Mouse (Mus musculus) common myeloid progenitor, adult 5-6 weeks (primary cell): ENCODE measurements around the gene Gm13084. TPM values are rescaled to one million over a fixed set of nuclear protein-coding genes. Genes with fewer than 3 reads are reported as not detected.
"Not testable (repeated sequence)": the region's sequence is repeated elsewhere in the genome, so short reads cannot be mapped to it uniquely, and the experiment has no call there.

Experiments
- ATAC-seq: replicated peaks from 2 replicates; pipeline ENCODE4 v1.8.0; 2016; ENCODE audit warnings: low read depth, mild to moderate bottlenecking, moderate TSS enrichment, inconsistent platforms; ENCODE audit not compliant: poor library complexity, severe bottlenecking
- total RNA-seq: library from RNA; stranded (forward); fragments of 200-1000, 187-1606 nt; gene quantifications from 2 replicates; pipeline ENCODE4 v1.2.3, GENCODE M21; 2017

The Gm13084 gene
- total RNA-seq, result not detected in 2 replicates

- no peak for ATAC-seq
Measured at GRCm38 (mm10) chr4:143815993-143816392, at the start of gene Gm13084. Gm13084 (minus strand) TSS chr4:143816093.

GRCm38 (mm10) chr4:143846197-143846596 is 30.3 kb upstream of the Gm13084 start, which contains the start of gene Gm13103:
Gm13103 (plus strand) TSS chr4:143846497.
- not testable (repeated sequence) for ATAC-seq

- not testable (repeated sequence) for ATAC-seq
Measured at GRCm38 (mm10) chr4:143789052-143789451, 26.8 kb downstream of the Gm13084 start, which contains the start of gene Gm13023. Gm13023 (plus strand) TSS chr4:143789352.

Other genes with a start within 250 kb of the Gm13084 start
- gene Gm13083, start 201.1 kb downstream of the Gm13084 start, total RNA-seq, result not detected in 2 replicates
- not detected in 2 replicates for gene Gm13088, start 158.8 kb downstream of the Gm13084 start, total RNA-seq
- gene Gm13089, start 113.4 kb downstream of the Gm13084 start, total RNA-seq, result not detected in 2 replicates
- not detected in 2 replicates for gene Gm13078, start 96.6 kb downstream of the Gm13084 start, total RNA-seq
- gene Gm13023, start 26.7 kb downstream of the Gm13084 start, total RNA-seq, result not detected in 2 replicates
- not detected in 2 replicates for gene Gm13103, start 30.4 kb upstream of the Gm13084 start, total RNA-seq
- not detected in 2 replicates for gene Pramef6, start 84.3 kb upstream of the Gm13084 start, total RNA-seq
- gene Pramef25, start 134.9 kb upstream of the Gm13084 start, total RNA-seq, result not detected in 2 replicates
- gene Gm13101, start 150.9 kb upstream of the Gm13084 start, total RNA-seq, result not detected in 2 replicates
- gene Pramef17, start 178.3 kb upstream of the Gm13084 start, total RNA-seq, result not detected in 2 replicates
- gene Pramel4, start 243.0 kb upstream of the Gm13084 start, total RNA-seq, result not detected in 2 replicates